Mouse (Mus musculus): ENCODE results near the gene Trp53. TPM values are rescaled to one million over a fixed set of nuclear protein-coding genes. Genes with fewer than 3 reads are reported as not detected.
A peak's percentile ranks its signal among the peaks of the same experiment; 100 is the strongest.
"Not testable (repeated sequence)": the region's sequence is repeated elsewhere in the genome, so short reads cannot be mapped to it uniquely, and the experiment has no call there.

Gene Trp53
- total RNA-seq, 1 experiment from 2014 or later = 38.3 TPM

- no peak for ATAC-seq (ENCODE audit: extremely low read depth, insufficient number of reproducible peaks, low FRiP score, poor library complexity, severe bottlenecking)
Observed at GRCm38 (mm10) chr11:69616781-69617180, 36.6 kb downstream of the Trp53 start.

- no peak for ATAC-seq (ENCODE audit: extremely low read depth, insufficient number of reproducible peaks, low FRiP score, poor library complexity, severe bottlenecking)
Observed at GRCm38 (mm10) chr11:69617805-69618204, 37.6 kb downstream of the Trp53 start, which contains the start of gene Shbg. TSS of gene Shbg (minus strand) at chr11:69617905.

GRCm38 (mm10) chr11:69620394-69621081, 40.4 kb downstream of the Trp53 start:
- no peak for ATAC-seq (ENCODE audit: extremely low read depth, insufficient number of reproducible peaks, low FRiP score, poor library complexity, severe bottlenecking)

GRCm38 (mm10) chr11:69621571-69622268, 41.6 kb downstream of the Trp53 start, which contains the start of gene Sat2:
TSS of gene Sat2 (plus strand) at chr11:69622024.
- no peak for ATAC-seq (ENCODE audit: extremely low read depth, insufficient number of reproducible peaks, low FRiP score, poor library complexity, severe bottlenecking)

- ATAC-seq (ENCODE audit: extremely low read depth, insufficient number of reproducible peaks, low FRiP score, poor library complexity, severe bottlenecking) = no peak
Observed at GRCm38 (mm10) chr11:69622406-69622805, 42.2 kb downstream of the Trp53 start.

DNA sequence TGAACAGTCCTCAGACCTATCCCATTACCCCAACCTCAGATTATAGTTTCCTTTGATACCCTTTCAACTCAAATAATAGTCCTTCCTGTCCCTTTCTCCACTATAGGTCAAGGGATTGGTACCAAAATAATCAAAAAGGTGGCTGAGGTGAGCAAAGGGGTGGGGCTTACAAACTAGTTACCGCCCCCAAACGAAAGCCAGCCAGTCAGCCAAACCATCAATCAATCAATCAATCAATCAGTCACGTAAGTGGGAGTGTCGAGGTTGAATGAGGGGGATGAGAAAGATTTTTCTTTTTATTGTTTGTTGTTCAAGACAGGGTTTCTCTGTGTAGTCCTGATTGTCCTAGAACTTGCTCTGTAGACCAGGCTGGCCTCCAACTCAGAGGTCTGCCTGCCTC, 42.8 kb downstream of the Trp53 start:
- ATAC-seq (ENCODE audit: extremely low read depth, insufficient number of reproducible peaks, low FRiP score, poor library complexity, severe bottlenecking) = no peak

DNA sequence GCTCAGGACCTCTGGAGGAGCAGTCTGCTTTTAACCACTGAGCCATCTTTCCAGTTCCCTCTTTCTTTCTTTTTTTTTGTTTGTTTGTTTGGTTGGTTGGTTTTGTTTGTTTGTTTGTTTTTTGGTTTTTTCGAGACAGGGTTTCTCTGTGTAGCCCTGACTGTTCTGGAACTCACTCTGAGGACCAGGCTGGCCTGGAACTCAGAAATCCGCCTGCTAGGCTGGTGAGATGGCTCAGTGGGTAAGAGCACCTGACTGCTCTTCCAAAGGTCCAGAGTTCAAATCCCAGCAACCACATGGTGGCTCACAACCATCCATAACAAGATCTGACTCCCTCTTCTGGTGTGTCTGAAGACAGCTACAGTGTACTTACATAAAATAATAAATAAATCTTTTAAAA, 44.2 kb downstream of the Trp53 start:
- ATAC-seq (ENCODE audit: extremely low read depth, insufficient number of reproducible peaks, low FRiP score, poor library complexity, severe bottlenecking) = not testable (repeated sequence)

DNA sequence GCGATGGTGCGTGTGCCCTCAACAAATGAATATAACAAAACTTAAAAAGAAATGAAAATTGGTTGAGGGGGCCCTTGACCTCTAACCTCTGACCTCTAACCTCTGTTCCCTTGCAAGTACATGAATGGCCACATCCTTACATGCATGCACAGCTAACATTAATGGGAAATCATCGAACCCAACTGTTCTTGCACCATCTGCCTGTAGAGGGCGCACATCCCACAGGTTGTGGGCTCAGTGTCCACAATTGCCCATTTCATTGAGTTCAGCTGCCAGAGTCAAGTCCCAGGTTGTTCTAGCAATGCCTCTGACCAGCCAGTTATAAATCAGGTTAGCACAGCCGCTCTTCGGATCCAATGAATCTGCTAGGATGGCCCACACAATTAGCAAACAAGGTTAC, 48.1 kb downstream of the Trp53 start:
- ATAC-seq (ENCODE audit: extremely low read depth, insufficient number of reproducible peaks, low FRiP score, poor library complexity, severe bottlenecking) = peak; percentile 62; the same call in 1 of the 2 replicates

DNA sequence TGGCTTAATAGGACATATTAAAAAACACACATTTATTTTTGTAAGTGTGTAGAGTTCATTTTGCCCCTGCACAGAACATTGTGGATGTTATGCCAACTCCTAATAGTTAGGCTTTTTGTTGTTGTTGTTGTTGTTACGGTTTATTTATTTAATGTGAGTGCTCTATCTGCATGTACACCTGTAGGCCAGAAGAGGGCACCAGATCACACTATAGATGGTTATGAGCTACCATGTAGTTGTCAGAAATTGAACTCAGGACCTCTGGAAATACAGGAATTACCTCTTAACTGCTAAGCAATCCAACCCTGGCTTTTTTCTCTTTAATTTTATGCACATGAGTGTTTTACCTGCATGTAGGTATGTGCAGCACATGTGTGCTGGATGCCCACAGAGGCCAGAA, 49.6 kb downstream of the Trp53 start:
- no peak for ATAC-seq (ENCODE audit: extremely low read depth, insufficient number of reproducible peaks, low FRiP score, poor library complexity, severe bottlenecking)

- peak; percentile 92 for ATAC-seq (ENCODE audit: extremely low read depth, insufficient number of reproducible peaks, low FRiP score, poor library complexity, severe bottlenecking)
Observed at GRCm38 (mm10) chr11:69632284-69633089, 52.3 kb downstream of the Trp53 start, which contains the start of gene Fxr2. TSS of gene Fxr2 (plus strand) at chr11:69632990.

- ATAC-seq (ENCODE audit: extremely low read depth, insufficient number of reproducible peaks, low FRiP score, poor library complexity, severe bottlenecking) = no peak
Observed at GRCm38 (mm10) chr11:69633128-69633866, 53.1 kb downstream of the Trp53 start.

- no peak for ATAC-seq (ENCODE audit: extremely low read depth, insufficient number of reproducible peaks, low FRiP score, poor library complexity, severe bottlenecking)
Observed at GRCm38 (mm10) chr11:69635471-69635870, 55.3 kb downstream of the Trp53 start.

Other genes starting within 250 kb of the Trp53 start
- 0.93 and 2.6 TPM in 2 replicates for gene Rnf227, start 239.9 kb upstream of the Trp53 start, total RNA-seq (2017)
- 152 and 159 TPM in 2 replicates for gene Chd3, start 211.0 kb upstream of the Trp53 start, total RNA-seq (2017)
- 34.1 and 39.9 TPM in 2 replicates for gene Naa38, start 184.9 kb upstream of the Trp53 start, total RNA-seq (2017)
- 53.2 and 64.2 TPM in 2 replicates for gene Cyb5d1, start 184.7 kb upstream of the Trp53 start, total RNA-seq (2017)
- 2.7 and 3.3 TPM in 2 replicates for gene Tmem88, start 182.1 kb upstream of the Trp53 start, total RNA-seq (2017)
- 18.4 and 23.8 TPM in 2 replicates for gene Kdm6b, start 166.7 kb upstream of the Trp53 start, total RNA-seq (2017)
- 0.12 TPM in 1 of 2 replicates, not detected in the other for gene Dnah2, start 31.2 kb upstream of the Trp53 start, total RNA-seq (2017)
- 0.47 and 0.49 TPM in 2 replicates for gene Efnb3, start 20.2 kb upstream of the Trp53 start, total RNA-seq (2017)
- gene Wrap53, start 104 bp upstream of the Trp53 start, total RNA-seq (2017) = 3.8 and 8.0 TPM in 2 replicates
- gene Atp1b2, start 25.6 kb downstream of the Trp53 start, total RNA-seq (2017) = not detected in 2 replicates
- not detected in 2 replicates for gene Shbg, start 37.5 kb downstream of the Trp53 start, total RNA-seq (2017)
- not detected in 2 replicates for gene Sat2, start 41.7 kb downstream of the Trp53 start, total RNA-seq (2017)
- 75.8 and 86.1 TPM in 2 replicates for gene Fxr2, start 52.6 kb downstream of the Trp53 start, total RNA-seq (2017)
- gene Sox15, start 75.0 kb downstream of the Trp53 start, total RNA-seq (2017) = 1.5 and 2.1 TPM in 2 replicates
- 35.6 and 41.3 TPM in 2 replicates for gene Mpdu1, start 82.3 kb downstream of the Trp53 start, total RNA-seq (2017)
- 82.6 and 91.5 TPM in 2 replicates for gene Cd68, start 85.8 kb downstream of the Trp53 start, total RNA-seq (2017)
- gene Eif4a1, start 92.1 kb downstream of the Trp53 start, total RNA-seq (2017) = 265 and 300 TPM in 2 replicates
- gene Senp3, start 101.7 kb downstream of the Trp53 start, total RNA-seq (2017) = 92.3 and 106 TPM in 2 replicates
- gene Tnfsf13, start 105.4 kb downstream of the Trp53 start, total RNA-seq (2017) = 3.3 and 3.7 TPM in 2 replicates
- gene Tnfsf12, start 115.5 kb downstream of the Trp53 start, total RNA-seq (2017) = 0.70 and 0.74 TPM in 2 replicates
- 0.58 and 0.86 TPM in 2 replicates for gene Tnfsfm13, start 115.7 kb downstream of the Trp53 start, total RNA-seq (2017)
- 40.2 and 59.4 TPM in 2 replicates for gene Polr2a, start 178.3 kb downstream of the Trp53 start, total RNA-seq (2017)
- not detected in 2 replicates for gene Slc35g3, start 181.6 kb downstream of the Trp53 start, total RNA-seq (2017)
- 22.0 and 27.8 TPM in 2 replicates for gene Zbtb4, start 185.6 kb downstream of the Trp53 start, total RNA-seq (2017)
- gene Chrnb1, start 215.6 kb downstream of the Trp53 start, total RNA-seq (2017) = 3.5 and 5.3 TPM in 2 replicates
- not detected in 2 replicates for gene Fgf11, start 221.5 kb downstream of the Trp53 start, total RNA-seq (2017)
- 0.58 TPM in 1 of 2 replicates, not detected in the other for gene Tmem102, start 225.3 kb downstream of the Trp53 start, total RNA-seq (2017)
- gene Gm39566, start 234.9 kb downstream of the Trp53 start, total RNA-seq (2017) = not detected in 2 replicates
- gene Spem2, start 238.1 kb downstream of the Trp53 start, total RNA-seq (2017) = 0.47 TPM in 1 of 2 replicates, not detected in the other
- not detected in 2 replicates for gene Spem1, start 241.8 kb downstream of the Trp53 start, total RNA-seq (2017)